Mouse (Mus musculus) lung, postnatal 0 days (tissue): ENCODE data around the gene Plekha4. TPM values are rescaled to one million over a fixed set of nuclear protein-coding genes. Genes with fewer than 3 reads are reported as not detected.

Experiments used
- ATAC-seq: fragments of 200-750 bp; cut with Nextera tagmentation; 2 replicates; pipeline ENCODE4 v1.8.0; 2017; ENCODE audit warnings: moderate library complexity
- DNase-seq: peaks from one replicate; pipeline ENCODE4 v3.0.0-alpha.2; 2016; ENCODE audit warnings: low spot score
- H3K27ac ChIP-seq: fragments of 300-500 bp; sonication (generic); 2 replicates; pipeline ENCODE4 v1.5.1; 2014; ENCODE audit warnings: antibody characterized with exemption, mild to moderate bottlenecking, low read length, mixed read lengths
- H3K27me3 ChIP-seq: fragments of 300-500 bp; sonication (generic); replicated peaks from 2 replicates; pipeline ENCODE4 v1.6.1; 2014; ENCODE audit warnings: low read length, mixed read lengths; ENCODE audit not compliant: insufficient read depth
- H3K36me3 ChIP-seq: fragments of 300-500 bp; sonication (generic); 2 replicates; pipeline ENCODE4 v1.6.1; 2014; ENCODE audit warnings: low read length, mixed read lengths; ENCODE audit not compliant: insufficient read depth
- H3K4me1 ChIP-seq: fragments of 300-500 bp; sonication (generic); 2 replicates; pipeline ENCODE4 v1.6.1; 2014; ENCODE audit warnings: antibody characterized with exemption, low read depth, low read length, mixed read lengths; ENCODE audit not compliant: insufficient read depth
- H3K4me2 ChIP-seq: fragments of 300-500 bp; sonication (generic); replicated peaks from 2 replicates; pipeline ENCODE4 v1.6.1; 2014; ENCODE audit warnings: low read depth, mild to moderate bottlenecking, low read length, moderate library complexity, mixed read lengths
- H3K4me3 ChIP-seq: fragments of 300-500 bp; sonication (generic); 2 replicates; pipeline ENCODE4 v1.5.1; 2014; ENCODE audit warnings: low read depth, low read length
- H3K9ac ChIP-seq: fragments of 300-500 bp; sonication (generic); replicated peaks from 2 replicates; pipeline ENCODE4 v1.6.1; 2014; ENCODE audit warnings: low read depth, mild to moderate bottlenecking
- H3K9me3 ChIP-seq: fragments of 300-500 bp; sonication (generic); 2 replicates; pipeline ENCODE4 v1.6.1; 2016; ENCODE audit warnings: low read length, mixed read lengths
- CTCF ChIP-seq: IDR thresholded peaks from 2 replicates; pipeline ENCODE4 v1.5.1; 2016; ENCODE audit warnings: antibody characterized with exemption, mild to moderate bottlenecking
- EP300 ChIP-seq: IDR thresholded peaks from 2 replicates; pipeline ENCODE4 v1.6.1; 2016; ENCODE audit warnings: antibody characterized with exemption, mild to moderate bottlenecking, control low read depth
- WGBS: fragments of 180-500 bp; shearing (Covaris S2); extraction: QIAGEN DNeasy Blood & Tissue Kit; methylation state at CpG from one replicate; pipeline ENCODE4 v1.1.7; 2014; 5-methylcytosine and 5-hydroxymethylcytosine counted together
- polyA plus RNA-seq: library from polyadenylated mRNA; unstranded; fragments of >200 nt; fragmentation: Nextera tagmentation; extraction: Ambion mirVana; gene quantifications from 2 replicates; pipeline ENCODE4 v1.2.1, GENCODE M21; 2015

Gene Plekha4
- polyA plus RNA-seq, 1 experiment from 2014 or later = 2.1 TPM

DNA sequence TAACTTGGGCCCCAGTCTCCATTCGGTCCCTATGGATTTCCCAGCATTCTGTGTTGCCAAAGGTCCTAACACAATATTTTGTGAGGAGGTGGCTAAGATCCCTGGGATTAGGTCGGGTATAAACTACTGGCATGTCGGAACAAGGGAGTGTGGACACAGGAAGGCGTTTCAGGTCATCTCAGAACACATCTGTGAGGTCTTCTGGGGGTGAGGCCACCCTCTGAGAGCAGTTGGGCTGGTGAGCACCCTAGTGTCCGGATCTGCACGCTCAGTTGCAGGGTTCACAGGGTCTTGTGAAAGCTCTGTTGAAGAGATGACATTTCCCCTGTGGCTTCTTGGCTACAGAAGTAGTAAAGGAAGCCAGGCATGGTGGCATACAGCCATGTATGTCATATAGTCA is 59.8 kb downstream of the Plekha4 start:
- no peak for ATAC-seq
- WGBS = 91% methylated on average over 6 of the region's 6 CpGs
- Histone ChIP-seq H3K4me1 (no peaks in the 10 kb centered on the region), H3K4me3 (no peak overlapping the region), H3K9me3 (no peaks in the 10 kb centered on the region), H3K27me3 (no peaks in the 10 kb centered on the region), H3K36me3 (no peaks in the 10 kb centered on the region), H3K27ac (no peak overlapping the region), H3K9ac (no peak overlapping the region), H3K4me2 (no peak overlapping the region)
- TF ChIP-seq CTCF (no peak), EP300 (no peak)
- DNase-seq = no peak

DNA sequence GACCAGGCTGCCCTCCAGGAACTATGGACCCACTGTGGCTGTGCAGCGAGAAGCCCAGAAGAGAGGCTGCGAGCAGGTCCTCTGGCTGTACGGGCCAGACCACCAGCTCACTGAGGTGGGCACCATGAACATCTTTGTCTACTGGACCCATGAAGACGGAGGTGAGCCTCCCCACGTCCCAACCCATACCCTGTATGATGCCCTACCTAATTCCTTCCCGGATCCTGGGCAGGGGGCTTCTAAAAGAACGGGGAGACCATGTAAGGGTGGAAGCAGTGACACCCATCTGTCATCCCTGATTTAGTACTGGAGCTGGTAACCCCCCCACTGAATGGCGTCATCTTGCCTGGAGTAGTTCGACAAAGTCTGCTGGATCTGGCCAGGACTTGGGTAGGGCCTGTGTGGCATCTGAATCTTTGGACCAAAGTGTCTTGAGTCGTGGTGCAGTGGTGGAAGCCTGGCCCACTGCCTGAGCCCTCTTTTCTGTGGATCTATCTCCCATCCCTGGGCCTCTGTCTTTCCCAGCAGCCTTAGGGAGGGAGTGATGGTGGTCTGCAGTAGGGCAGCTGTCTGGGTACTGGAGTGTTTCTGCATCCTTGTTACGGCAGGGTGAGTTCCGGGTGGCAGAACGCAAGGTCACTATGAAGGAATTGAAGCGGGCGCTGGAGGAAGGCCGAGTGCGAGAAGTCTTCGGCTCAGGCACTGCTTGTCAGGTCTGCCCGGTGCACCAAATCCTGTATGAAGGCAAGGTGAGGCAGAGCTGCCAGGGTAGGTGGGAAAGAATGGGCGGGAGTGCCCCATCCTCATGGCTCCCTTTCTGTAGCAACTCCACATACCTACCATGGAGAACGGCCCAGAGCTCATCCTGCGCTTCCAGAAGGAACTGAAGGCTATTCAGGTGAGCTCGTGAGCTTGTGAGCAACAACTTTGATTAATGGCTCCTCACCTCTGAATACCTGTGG is 61.8 kb downstream of the Plekha4 start:
- no peak overlapping the region for H3K9ac ChIP-seq
- H3K9me3 ChIP-seq = no peaks in the 10 kb centered on the region
- no peak for TF ChIP-seq CTCF
- TF ChIP-seq EP300 = no peak
- H3K27ac ChIP-seq = no peak overlapping the region
- no peaks in the 10 kb centered on the region for H3K4me1 ChIP-seq
- no peak for ATAC-seq
- no peak overlapping the region for H3K4me2 ChIP-seq
- WGBS = 92% methylated on average over 23 of the region's 23 CpGs
- DNase-seq = no peak
- H3K4me3 ChIP-seq = no peak overlapping the region
- no peaks in the 10 kb centered on the region for H3K36me3 ChIP-seq
- H3K27me3 ChIP-seq = no peaks in the 10 kb centered on the region

DNA sequence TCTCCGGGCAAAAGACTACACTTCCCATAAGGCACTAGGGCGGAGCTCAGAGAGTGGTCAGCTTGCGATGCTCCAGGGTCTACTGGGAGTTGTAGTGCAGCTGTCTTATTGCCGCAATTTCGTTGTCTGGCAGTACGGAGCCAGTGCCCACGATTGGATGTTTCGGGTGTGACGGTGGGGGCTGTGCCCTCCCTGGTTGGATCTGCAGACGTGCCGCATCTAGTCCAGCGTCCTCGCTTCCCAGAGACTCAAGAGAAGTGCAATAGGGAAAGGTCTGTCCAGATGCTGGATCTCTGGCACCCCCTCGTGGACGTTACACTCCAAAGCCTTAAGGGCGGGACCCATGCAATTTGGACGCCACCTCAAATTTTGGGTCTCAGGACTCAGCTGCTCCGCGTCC is 63.0 kb downstream of the Plekha4 start:
- TF ChIP-seq CTCF = peak; percentile 95
- no peak for TF ChIP-seq EP300
- DNase-seq (peak; percentile 99), ATAC-seq (peak; percentile 99)
- Histone ChIP-seq H3K4me2 (peak overlapping the region; percentile 43), H3K27me3 (no peaks in the 10 kb centered on the region), H3K9me3 (no peaks in the 10 kb centered on the region), H3K4me3 (peak overlapping the region; percentile 26), H3K36me3 (no peaks in the 10 kb centered on the region), H3K4me1 (no peaks in the 10 kb centered on the region), H3K27ac (no peak overlapping the region), H3K9ac (no peak overlapping the region)
- WGBS = 1% methylated on average over 19 of the region's 19 CpGs

DNA sequence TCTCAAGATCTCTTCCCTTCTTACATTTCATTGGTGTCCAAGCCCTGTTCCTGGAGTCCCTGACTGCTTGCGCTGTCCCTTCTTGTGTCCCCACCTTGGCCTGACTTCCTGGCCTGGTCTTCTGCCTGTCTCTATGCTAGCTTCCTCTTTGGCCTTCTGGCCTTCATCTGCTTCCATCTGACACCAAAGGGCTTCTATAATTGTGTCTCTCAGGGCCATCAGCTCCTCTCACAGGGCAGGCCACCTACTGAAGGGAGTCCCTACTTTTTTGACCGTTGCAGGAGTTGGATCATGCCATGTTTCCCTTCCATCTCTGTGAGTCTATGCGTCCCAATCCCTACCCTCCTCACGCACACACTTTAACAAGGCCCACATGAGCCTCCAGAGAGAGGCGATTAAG is 63.8 kb downstream of the Plekha4 start:
- ATAC-seq (no peak), DNase-seq (no peak)
- Histone ChIP-seq H3K4me3 (no peak overlapping the region), H3K36me3 (no peaks in the 10 kb centered on the region), H3K9ac (no peak overlapping the region), H3K4me1 (no peaks in the 10 kb centered on the region), H3K4me2 (no peak overlapping the region), H3K27me3 (no peaks in the 10 kb centered on the region), H3K9me3 (no peaks in the 10 kb centered on the region), H3K27ac (no peak overlapping the region)
- TF ChIP-seq CTCF (no peak), EP300 (no peak)
- 97% methylated on average over 5 of the region's 5 CpGs for WGBS

DNA sequence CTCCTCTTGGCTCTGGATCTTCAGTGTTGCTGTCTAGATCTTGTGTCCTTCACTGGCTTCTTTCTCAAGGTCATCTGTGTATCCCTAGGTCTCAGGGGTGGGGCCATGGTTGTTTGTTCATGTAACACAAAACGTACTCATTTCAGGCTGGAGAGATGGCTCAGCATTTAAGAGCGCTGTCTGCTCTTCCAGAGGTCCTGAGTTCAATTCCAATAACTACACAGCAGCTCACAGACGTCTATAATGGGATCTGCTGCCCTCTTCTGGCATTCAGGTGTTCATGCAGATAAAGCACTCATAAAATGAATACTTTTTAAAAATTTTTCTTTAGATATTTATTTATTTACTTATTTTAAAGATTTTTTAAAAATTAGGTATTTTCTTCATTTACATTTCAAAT is 64.7 kb downstream of the Plekha4 start:
- DNase-seq (peak; percentile 28), ATAC-seq (no peak)
- H3K27ac ChIP-seq = no peak overlapping the region
- no peaks in the 10 kb centered on the region for H3K9me3 ChIP-seq
- WGBS = 59% methylated on average over 3 of the region's 3 CpGs
- no peaks in the 10 kb centered on the region for H3K27me3 ChIP-seq
- no peaks in the 10 kb centered on the region for H3K36me3 ChIP-seq
- no peak overlapping the region for H3K4me2 ChIP-seq
- peak; percentile 42 for TF ChIP-seq CTCF
- TF ChIP-seq EP300 = no peak
- no peak overlapping the region for H3K9ac ChIP-seq
- H3K4me3 ChIP-seq = no peak overlapping the region
- no peaks in the 10 kb centered on the region for H3K4me1 ChIP-seq

DNA sequence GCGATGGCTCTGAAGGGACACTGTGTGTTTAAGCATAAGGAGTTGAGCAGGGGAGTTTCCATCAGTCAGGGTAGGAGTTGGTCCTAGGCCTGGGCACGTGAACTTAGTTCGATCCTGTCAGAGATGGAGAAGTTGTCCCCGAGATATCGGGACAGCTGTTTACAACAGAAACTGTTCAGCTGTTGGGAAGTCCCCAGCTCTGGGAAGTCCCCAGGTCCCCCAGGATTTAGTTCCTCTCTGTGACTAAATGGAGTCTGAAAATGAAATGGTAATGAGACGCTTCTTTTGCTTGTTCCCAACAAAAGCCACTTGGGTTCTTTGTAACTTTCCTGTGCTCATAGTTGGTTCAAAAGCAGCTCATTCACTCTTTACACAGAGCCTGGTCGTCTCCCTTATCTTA is 65.8 kb downstream of the Plekha4 start:
- H3K27ac ChIP-seq = no peak overlapping the region
- 67% methylated on average over 7 of the region's 7 CpGs for WGBS

More for the DNA sequence above, 65.8 kb downstream of the Plekha4 start:
- H3K27me3 ChIP-seq = no peaks in the 10 kb centered on the region
- no peak overlapping the region for H3K9ac ChIP-seq
- DNase-seq (no peak), ATAC-seq (no peak)
- no peak overlapping the region for H3K4me2 ChIP-seq
- no peak for TF ChIP-seq CTCF
- TF ChIP-seq EP300 = no peak
- no peaks in the 10 kb centered on the region for H3K4me1 ChIP-seq
- H3K9me3 ChIP-seq = no peaks in the 10 kb centered on the region
- H3K4me3 ChIP-seq = no peak overlapping the region
- H3K36me3 ChIP-seq = no peaks in the 10 kb centered on the region
